Mouse (Mus musculus) heart, embryonic 15.5 days (tissue): Measurements from ENCODE around the gene Ppil4. TPM values are rescaled to one million over a fixed set of nuclear protein-coding genes. Genes with fewer than 3 reads are reported as not detected.
A peak's percentile ranks its signal among the peaks of the same experiment; 100 is the strongest.

Experiments
- ATAC-seq: fragments of 200-750 bp; cut with Nextera tagmentation; replicated peaks from 2 replicates; pipeline ENCODE4 v1.8.0; 2017; ENCODE audit warnings: low read depth, moderate TSS enrichment; ENCODE audit not compliant: insufficient number of reproducible peaks, insufficient read depth, low FRiP score
- H3K27ac ChIP-seq: fragments of 300-500 bp; sonication (generic); 2 replicates; pipeline ENCODE4 v1.5.1; 2015; ENCODE audit warnings: mild to moderate bottlenecking, inconsistent platforms
- H3K27me3 ChIP-seq: fragments of 300-500 bp; sonication (generic); 2 replicates; pipeline ENCODE4 v1.6.1; 2015; ENCODE audit warnings: inconsistent platforms
- H3K36me3 ChIP-seq: fragments of 300-500 bp; sonication (generic); 2 replicates; pipeline ENCODE4 v1.6.1; 2015; ENCODE audit warnings: mild to moderate bottlenecking, inconsistent platforms
- H3K4me1 ChIP-seq: fragments of 300-500 bp; sonication (generic); replicated peaks from 2 replicates; pipeline ENCODE4 v1.6.1; 2015; ENCODE audit warnings: inconsistent platforms
- H3K4me2 ChIP-seq: fragments of 300-500 bp; sonication (generic); 2 replicates; pipeline ENCODE4 v1.6.1; 2015; ENCODE audit warnings: inconsistent platforms, mild to moderate bottlenecking, moderate library complexity
- H3K4me3 ChIP-seq: fragments of 300-500 bp; sonication (generic); 2 replicates; pipeline ENCODE4 v1.5.1; 2015; ENCODE audit warnings: mild to moderate bottlenecking, inconsistent platforms
- H3K9ac ChIP-seq: fragments of 300-500 bp; sonication (generic); 2 replicates; pipeline ENCODE4 v1.6.1; 2015; ENCODE audit warnings: mild to moderate bottlenecking, inconsistent platforms
- H3K9me3 ChIP-seq: fragments of 300-500 bp; sonication (generic); replicated peaks from 2 replicates; pipeline ENCODE4 v1.6.1; 2016; ENCODE audit warnings: inconsistent platforms
- WGBS: fragments of 180-500 bp; shearing (Covaris S2); methylation state at CpG from one replicate; pipeline ENCODE4 v1.1.7; 2015; ENCODE audit warnings: mixed read lengths; 5-methylcytosine and 5-hydroxymethylcytosine counted together
- microRNA-seq: library from miRNA; unstranded; fragments of <30 nt; microRNA quantifications from one replicate; pipeline ENCODE4, GENCODE M21; 2016
- polyA plus RNA-seq: library from polyadenylated mRNA; unstranded; fragments of >200 nt; fragmentation: Nextera tagmentation; extraction: Ambion mirVana; gene quantifications from 2 replicates; pipeline ENCODE4 v1.2.1, GENCODE M21; 2015

The Ppil4 gene
- polyA plus RNA-seq, 1 experiment from 2014 or later = 28.2 TPM

DNA sequence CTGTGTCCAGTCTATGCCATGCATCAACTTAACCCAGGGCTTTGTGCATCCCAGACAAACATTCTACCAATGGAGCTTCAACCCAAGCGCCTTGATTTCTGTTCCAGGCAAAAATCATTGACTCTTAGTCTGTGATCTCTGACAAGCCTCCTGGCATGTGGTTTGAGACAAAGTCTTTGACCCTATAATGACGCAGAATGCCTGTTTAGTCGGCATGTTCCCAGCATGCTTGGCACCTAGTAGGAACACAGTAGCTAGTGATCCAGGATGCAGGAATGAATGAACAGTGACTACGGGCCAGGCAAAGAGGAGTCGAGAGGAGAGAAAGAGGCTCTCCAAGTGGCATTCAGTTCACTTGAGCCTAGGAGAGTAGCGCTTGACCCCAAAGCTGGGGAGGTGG is 70.7 kb downstream of the Ppil4 start:
- whole genome bisulfite sequencing = 91% methylated on average over 6 of the region's 6 CpGs
- H3K36me3 ChIP-seq = no peaks in the 10 kb centered on the region

DNA sequence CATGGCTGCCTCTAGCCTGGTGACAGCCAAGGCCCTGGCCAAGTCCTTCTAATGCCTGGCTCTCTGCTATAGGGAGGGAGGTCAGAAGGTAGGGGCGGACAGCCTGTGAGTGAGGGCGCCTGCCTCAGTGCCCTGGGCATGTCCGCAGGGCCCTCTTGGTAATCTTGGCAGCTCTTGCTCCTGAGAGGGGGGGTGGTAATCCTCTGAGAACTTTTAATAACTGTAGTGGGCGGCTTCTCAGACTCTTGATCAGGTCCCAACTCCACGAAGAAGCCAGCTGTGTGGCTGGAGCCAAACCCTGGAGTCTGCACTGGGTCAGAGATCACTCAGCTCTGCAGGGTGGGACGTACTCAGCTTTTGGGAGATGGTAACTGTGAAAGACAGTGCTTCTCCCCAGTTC is 71.5 kb downstream of the Ppil4 start:
- Histone ChIP-seq H3K4me3 (no peak overlapping the region), H3K9ac (no peak overlapping the region), H3K27me3 (peaks cover 22% of the 10 kb centered on the region), H3K4me2 (no peak overlapping the region), H3K27ac (no peak overlapping the region), H3K4me1 (peaks cover 9% of the 10 kb centered on the region), H3K36me3 (no peaks in the 10 kb centered on the region), H3K9me3 (no peaks in the 10 kb centered on the region)
- ATAC-seq = no peak
- 67% methylated on average over 6 of the region's 6 CpGs for WGBS

More for the DNA sequence above, 70.7 kb downstream of the Ppil4 start:
- peaks cover 9% of the 10 kb centered on the region for H3K4me1 ChIP-seq
- no peak for ATAC-seq
- H3K27me3 ChIP-seq = peaks cover 19% of the 10 kb centered on the region
- H3K27ac ChIP-seq = no peak overlapping the region
- no peak overlapping the region for H3K4me2 ChIP-seq
- no peak overlapping the region for H3K4me3 ChIP-seq
- no peak overlapping the region for H3K9ac ChIP-seq
- no peaks in the 10 kb centered on the region for H3K9me3 ChIP-seq

DNA sequence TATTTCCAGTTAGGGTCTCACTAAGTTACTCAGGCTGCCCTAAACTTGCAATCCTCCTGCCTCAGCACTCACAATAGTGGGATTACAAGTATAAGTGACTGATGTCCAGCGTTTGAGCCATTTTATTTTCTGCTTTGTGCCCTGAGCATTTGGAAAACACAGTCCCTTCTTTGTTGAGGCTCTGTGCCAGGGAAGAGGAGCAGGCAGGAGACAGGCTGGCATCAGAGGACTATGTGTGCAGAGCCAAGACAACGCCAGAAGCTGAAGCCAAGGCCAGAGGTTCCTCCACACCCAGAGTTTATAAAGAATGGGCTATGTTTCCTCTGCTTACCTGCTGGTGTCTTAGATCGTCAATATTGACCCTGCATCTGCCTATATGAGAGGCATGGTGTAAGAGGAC is 72.1 kb downstream of the Ppil4 start:
- Histone ChIP-seq H3K4me1 (peaks cover 9% of the 10 kb centered on the region), H3K9ac (no peak overlapping the region), H3K27me3 (peaks cover 24% of the 10 kb centered on the region), H3K9me3 (no peaks in the 10 kb centered on the region), H3K4me3 (no peak overlapping the region), H3K4me2 (no peak overlapping the region), H3K36me3 (no peaks in the 10 kb centered on the region), H3K27ac (no peak overlapping the region)
- no peak for ATAC-seq
- WGBS = 79% methylated on average over 3 of the region's 3 CpGs

DNA sequence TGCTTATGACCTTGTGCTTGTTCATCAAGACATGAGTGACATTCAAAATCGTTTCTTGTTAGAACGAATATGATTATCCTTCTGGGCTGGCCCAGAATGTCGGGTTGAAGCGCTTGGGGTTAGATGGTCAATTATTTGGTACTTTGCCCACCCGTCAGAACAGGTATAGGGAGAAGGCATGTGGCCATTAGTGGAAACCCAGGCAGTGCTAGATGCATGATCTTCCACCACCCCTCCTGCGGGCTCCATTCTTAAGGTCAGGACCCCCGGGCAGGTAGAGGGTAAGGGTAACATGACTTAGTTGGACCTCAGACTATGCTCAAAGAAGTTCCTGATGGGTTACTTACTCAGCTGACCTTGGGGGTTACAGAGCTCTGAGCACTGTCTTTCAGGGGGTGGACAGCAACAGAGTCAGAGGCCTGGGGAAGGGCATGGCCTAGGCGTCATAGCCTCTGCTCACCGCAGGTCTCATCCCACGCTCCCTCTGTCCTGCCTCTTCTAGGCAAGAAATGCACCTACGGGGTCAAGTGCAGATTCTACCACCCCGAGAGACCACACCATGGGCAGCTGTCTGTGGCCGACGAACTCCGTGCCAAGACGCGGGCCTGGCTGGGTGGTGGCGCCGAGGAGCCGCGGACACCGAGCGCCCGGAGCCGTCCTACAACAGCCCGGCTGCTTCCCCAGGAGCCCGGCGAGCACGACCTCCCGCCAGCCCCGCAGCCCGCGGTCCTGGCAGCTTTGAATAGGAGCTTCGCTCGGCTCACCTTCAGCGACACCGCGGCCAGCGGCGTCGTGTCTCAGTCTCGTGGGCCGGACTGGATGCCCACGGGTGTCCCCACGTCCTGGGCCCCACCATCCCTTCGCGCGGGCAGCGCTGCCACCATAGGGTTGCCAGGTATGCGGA is 74.3 kb downstream of the Ppil4 start:
- Histone ChIP-seq H3K4me3 (peak overlapping the region; percentile 50), H3K27me3 (peaks cover 24% of the 10 kb centered on the region), H3K36me3 (no peaks in the 10 kb centered on the region), H3K27ac (no peak overlapping the region), H3K4me1 (peaks cover 17% of the 10 kb centered on the region), H3K9me3 (no peaks in the 10 kb centered on the region), H3K4me2 (peak overlapping the region; percentile 85), H3K9ac (peak overlapping the region; percentile 35; the same call in 1 of the 2 replicates)
- ATAC-seq = 0 out of 2 replicates have a peak, but pooled peaks have one; percentile 23
- 19% methylated on average over 50 of the region's 50 CpGs for WGBS

DNA sequence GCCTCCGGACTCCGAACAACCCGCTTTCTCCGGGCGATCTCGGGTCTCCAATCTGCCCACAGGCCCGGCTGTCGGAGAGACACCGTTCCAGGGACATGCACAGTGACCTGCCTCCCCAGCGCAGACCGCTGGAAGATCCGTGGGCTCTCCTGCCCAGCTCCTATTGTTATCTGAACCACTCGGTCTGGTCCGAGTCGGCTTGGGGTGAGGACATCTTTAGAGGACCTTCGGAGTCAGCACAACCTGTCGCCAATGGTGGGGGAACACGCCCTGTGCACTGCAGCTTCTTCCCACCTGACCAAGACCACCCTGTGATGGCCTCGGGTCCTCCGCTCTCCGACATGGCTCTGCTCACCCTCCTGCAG is 75.0 kb downstream of the Ppil4 start:
- Histone ChIP-seq H3K4me1 (peaks cover 17% of the 10 kb centered on the region), H3K27me3 (peaks cover 24% of the 10 kb centered on the region), H3K9me3 (no peaks in the 10 kb centered on the region), H3K4me3 (peak overlapping the region; percentile 50), H3K4me2 (peak overlapping the region; percentile 85), H3K27ac (no peak overlapping the region), H3K36me3 (no peaks in the 10 kb centered on the region), H3K9ac (peak overlapping the region; percentile 35; the same call in 1 of the 2 replicates)
- WGBS = 18% methylated on average over 21 of the region's 21 CpGs
- ATAC-seq = no peak

DNA sequence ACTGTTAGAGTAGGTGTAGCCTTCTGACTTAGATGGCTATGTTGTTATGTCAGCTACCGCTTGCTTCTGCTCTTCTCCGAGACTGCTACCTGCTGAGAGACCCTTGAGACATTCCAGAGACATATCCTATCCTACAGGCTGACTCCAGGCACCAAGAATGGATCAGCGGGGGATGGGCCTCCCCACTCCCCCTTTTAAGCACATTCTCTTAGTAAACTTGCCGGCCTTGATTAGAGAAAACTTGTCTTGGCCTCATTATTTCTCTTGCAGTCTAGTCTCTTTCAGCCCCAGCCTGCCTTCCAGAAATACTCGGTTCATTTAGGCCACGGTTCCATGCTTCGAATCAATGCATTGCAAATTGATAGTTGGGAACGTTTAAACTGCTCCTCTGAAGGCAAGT is 77.1 kb downstream of the Ppil4 start:
- H3K4me1 ChIP-seq = peaks cover 17% of the 10 kb centered on the region
- ATAC-seq = no peak
- no peak overlapping the region for H3K9ac ChIP-seq
- H3K9me3 ChIP-seq = no peaks in the 10 kb centered on the region
- 61% methylated on average over 8 of the region's 8 CpGs for WGBS
- H3K36me3 ChIP-seq = no peaks in the 10 kb centered on the region
- peaks cover 24% of the 10 kb centered on the region for H3K27me3 ChIP-seq
- H3K27ac ChIP-seq = no peak overlapping the region
- H3K4me3 ChIP-seq = no peak overlapping the region
- no peak overlapping the region for H3K4me2 ChIP-seq

DNA sequence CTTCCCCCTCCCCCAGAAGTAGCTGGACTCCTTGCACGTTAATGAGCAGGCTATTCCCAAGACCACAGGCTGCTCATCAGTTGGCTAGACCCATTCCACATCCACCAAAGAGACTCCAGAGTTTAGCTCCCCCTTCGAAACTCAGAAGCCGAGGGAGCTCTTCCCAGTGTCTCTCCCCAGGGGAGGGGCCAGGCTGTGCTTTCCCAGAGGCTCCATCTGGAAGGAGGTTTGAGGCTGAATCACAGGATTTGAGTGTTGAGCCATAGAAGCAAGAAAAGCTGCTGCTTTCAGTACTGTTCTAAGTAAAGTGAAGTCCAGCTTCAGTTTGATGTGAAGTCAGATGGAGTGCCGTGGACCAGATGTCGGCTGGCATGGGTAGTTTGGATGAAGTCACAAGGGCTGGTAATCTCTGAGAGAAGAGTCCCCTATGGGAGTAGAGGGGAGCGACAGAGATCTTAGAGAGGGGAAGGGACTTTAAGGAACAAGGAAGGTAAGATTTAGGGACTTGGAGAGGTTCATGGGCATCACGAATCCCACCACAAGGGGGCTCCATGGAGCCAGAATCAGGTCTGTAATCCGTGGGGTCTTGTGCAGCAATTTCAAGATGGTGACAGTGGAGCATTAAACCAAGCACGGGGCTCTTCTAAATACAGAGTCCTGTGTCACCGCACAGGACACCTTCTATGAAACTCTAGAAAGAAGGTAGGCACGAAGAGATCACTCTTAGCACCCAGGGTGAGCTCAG is 78.1 kb downstream of the Ppil4 start:
- 64% methylated on average over 11 of the region's 11 CpGs for WGBS
- no peak overlapping the region for H3K4me2 ChIP-seq
- no peak for ATAC-seq

DNA sequence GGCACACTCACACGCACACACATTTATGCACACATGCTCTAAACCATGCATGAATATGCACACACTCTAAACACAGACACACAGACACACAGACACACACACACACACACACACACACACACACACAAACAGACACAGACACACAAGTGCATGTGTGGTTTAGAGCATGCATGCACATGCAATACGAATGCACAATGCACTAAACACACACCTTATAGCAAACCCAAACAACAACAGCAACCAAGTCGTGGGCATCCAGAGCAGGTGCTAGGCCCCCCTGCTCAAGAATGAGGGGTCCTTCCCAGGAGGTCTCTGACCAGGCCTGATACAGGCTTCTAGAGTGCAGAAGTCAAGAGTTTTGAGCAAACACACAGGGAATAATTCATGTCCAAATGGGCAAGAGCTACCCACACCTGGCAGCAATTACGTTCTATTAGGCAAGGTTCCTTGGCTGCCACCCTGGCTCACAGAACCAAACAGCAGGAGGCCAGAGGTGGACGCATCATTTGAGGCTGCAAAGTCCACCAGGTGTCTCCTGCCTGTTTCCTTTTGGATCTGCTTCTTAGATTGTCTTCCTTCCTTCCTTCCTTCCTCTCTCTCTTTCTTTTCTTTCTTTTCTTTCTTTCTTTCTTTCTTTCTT is 78.8 kb downstream of the Ppil4 start:
- Histone ChIP-seq H3K27ac (no peak overlapping the region), H3K4me1 (peaks cover 17% of the 10 kb centered on the region), H3K4me2 (no peak overlapping the region), H3K27me3 (peaks cover 22% of the 10 kb centered on the region), H3K4me3 (no peak overlapping the region), H3K9me3 (no peaks in the 10 kb centered on the region), H3K36me3 (no peaks in the 10 kb centered on the region), H3K9ac (no peak overlapping the region)
- WGBS = 89% methylated on average over 5 of the region's 5 CpGs
- ATAC-seq = no peak

More for the DNA sequence above, 78.1 kb downstream of the Ppil4 start:
- H3K27me3 ChIP-seq = peaks cover 24% of the 10 kb centered on the region
- no peaks in the 10 kb centered on the region for H3K36me3 ChIP-seq
- no peak overlapping the region for H3K27ac ChIP-seq
- no peak overlapping the region for H3K4me3 ChIP-seq
- H3K4me1 ChIP-seq = peaks cover 17% of the 10 kb centered on the region
- no peaks in the 10 kb centered on the region for H3K9me3 ChIP-seq
- H3K9ac ChIP-seq = no peak overlapping the region

Small RNA genes lying within 50 kb of the gene (microRNA-seq; reads per million reads assigned to microRNA genes)
- gene Mir5104 = 2.3 reads per million, percentile 3 among the genes with 10 or more reads in this experiment

Other genes with a start within 250 kb of the Ppil4 start
- gene Lrp11, start 203.1 kb upstream of the Ppil4 start, polyA plus RNA-seq = 1.1 and 2.1 TPM in 2 replicates
- 26.8 and 31.3 TPM in 2 replicates for gene Nup43, start 125.4 kb upstream of the Ppil4 start, polyA plus RNA-seq
- gene Pcmt1, start 111.8 kb upstream of the Ppil4 start, polyA plus RNA-seq = 122 and 124 TPM in 2 replicates
- gene Lats1, start 111.7 kb upstream of the Ppil4 start, polyA plus RNA-seq = 2.9 and 4.2 TPM in 2 replicates
- gene Katna1, start 66.9 kb upstream of the Ppil4 start, polyA plus RNA-seq = 30.3 and 32.8 TPM in 2 replicates
- gene Ginm1, start 67 bp upstream of the Ppil4 start, polyA plus RNA-seq = 77.7 and 86.1 TPM in 2 replicates
- 0.20 and 0.36 TPM in 2 replicates for gene Zc3h12d, start 39.6 kb downstream of the Ppil4 start, polyA plus RNA-seq
- gene Tab2, start 163.3 kb downstream of the Ppil4 start, polyA plus RNA-seq = 13.8 and 15.4 TPM in 2 replicates